Mouse (Mus musculus): ENCODE data around the gene Hpcal4. TPM values are rescaled to one million over a fixed set of nuclear protein-coding genes. Genes with fewer than 3 reads are reported as not detected.

Gene Hpcal4
- polyA plus RNA-seq, 1 experiment from 2014 or later: not detected

- WGBS (ENCODE audit: insufficient replicate concordance): 78% methylated on average over 15 of the region's 15 CpGs
- TF ChIP-seq EP300 (IDR thresholded peaks at IDR 0.05; ENCODE audit: low read depth): no peak
- TF ChIP-seq CTCF (IDR thresholded peaks at IDR 0.05; ENCODE audit: low read depth): no peak
Observed at GRCm38 (mm10) chr4:123164157-123164556, 18.9 kb upstream of the Hpcal4 start.

DNA sequence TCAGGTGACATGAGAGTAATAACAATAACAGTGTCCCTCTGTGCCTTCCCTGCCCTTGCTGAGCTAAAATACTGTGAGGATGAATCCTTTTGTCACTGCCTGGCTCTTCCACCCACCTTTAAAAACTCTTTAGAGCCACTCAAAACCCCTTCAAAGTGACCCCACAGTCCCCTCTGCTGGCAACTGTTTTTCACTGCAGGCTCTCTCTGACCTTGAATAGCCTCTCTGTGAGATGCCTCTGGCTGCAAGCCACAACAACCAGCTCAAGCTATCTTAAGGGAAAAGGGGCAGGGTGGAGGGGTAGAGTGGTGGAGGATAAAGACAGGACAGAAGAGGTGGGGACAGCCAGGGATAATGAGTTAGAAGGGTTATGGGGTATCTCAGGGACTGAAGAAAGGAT is 11.2 kb upstream of the Hpcal4 start:
- Histone ChIP-seq H3K27me3 (ENCODE audit: insufficient read depth, low read length) (peaks cover 7% of the 10 kb centered on the region), H3K4me2 (ENCODE audit: low read depth, low read length) (no peak overlapping the region), H3K9me3 (ENCODE audit: low read length) (no peaks in the 10 kb centered on the region), H3K9ac (replicated peaks) (no peak overlapping the region), H3K4me1 (ENCODE audit: insufficient read depth) (no peaks in the 10 kb centered on the region), H3K27ac (ENCODE audit: low read depth) (no peak overlapping the region), H3K36me3 (replicated peaks; ENCODE audit: insufficient read depth, low read length) (no peaks in the 10 kb centered on the region), H3K4me3 (ENCODE audit: low read depth, low read length) (no peak overlapping the region)
- TF ChIP-seq EP300 (IDR thresholded peaks at IDR 0.05; ENCODE audit: low read depth) (no peak), CTCF (IDR thresholded peaks at IDR 0.05; ENCODE audit: low read depth) (no peak)
- no peak for DNase-seq
- ATAC-seq: no peak

More at GRCm38 (mm10) chr4:123164157-123164556, 18.9 kb upstream of the Hpcal4 start:
- no peak overlapping the region for H3K4me3 ChIP-seq (ENCODE audit: low read depth, low read length)
- no peak for ATAC-seq
- H3K27ac ChIP-seq (ENCODE audit: low read depth): no peak overlapping the region
- H3K9ac ChIP-seq (replicated peaks): no peak overlapping the region
- no peak overlapping the region for H3K4me2 ChIP-seq (ENCODE audit: low read depth, low read length)
- no peaks in the 10 kb centered on the region for H3K9me3 ChIP-seq (ENCODE audit: low read length)
- DNase-seq: no peak
- H3K36me3 ChIP-seq (replicated peaks; ENCODE audit: insufficient read depth, low read length): no peaks in the 10 kb centered on the region
- peaks cover 8% of the 10 kb centered on the region for H3K27me3 ChIP-seq (ENCODE audit: insufficient read depth, low read length)
- no peaks in the 10 kb centered on the region for H3K4me1 ChIP-seq (ENCODE audit: insufficient read depth)

DNA sequence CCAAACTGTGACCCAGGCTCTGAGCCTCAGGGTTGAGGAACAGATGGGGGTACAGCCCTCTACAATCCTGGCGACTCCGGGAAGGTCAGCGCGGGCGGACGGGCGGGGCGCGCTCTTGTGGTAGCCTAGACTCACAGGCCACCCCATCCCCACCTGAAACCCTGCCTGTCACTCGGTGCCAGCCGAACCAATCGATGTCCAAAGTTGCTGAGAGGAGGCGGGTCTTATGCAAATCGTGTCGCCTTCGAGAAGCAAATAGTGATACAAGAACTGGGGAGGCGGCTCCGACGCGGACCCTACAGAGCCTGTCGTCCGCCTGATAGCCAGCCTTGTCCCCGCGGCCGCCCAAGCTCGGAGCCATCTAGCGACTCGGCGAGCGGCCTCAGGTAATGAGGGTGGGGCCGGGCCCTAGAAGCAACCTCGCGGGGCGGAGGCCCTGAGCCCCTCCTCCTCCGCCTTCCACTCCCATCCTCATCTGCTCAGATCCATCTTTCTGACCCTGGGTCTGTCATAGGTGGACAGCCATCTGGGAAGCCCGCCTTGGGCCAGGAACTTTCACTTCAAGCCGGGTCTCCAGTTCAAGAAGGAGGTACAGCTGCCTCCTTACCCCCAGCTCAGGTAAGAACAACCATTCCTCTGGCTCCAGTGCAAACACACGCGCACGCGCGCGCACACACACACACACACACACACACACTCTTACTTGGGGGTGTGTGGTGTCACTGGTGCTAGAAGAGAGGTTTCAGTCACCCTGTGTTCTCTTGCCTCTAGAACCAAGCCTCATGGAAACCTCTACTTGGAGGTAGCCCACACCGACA is 421 bp downstream of the Hpcal4 start:
- Histone ChIP-seq H3K4me3 (ENCODE audit: low read depth, low read length) (peak overlapping the region; percentile 45), H3K4me2 (ENCODE audit: low read depth, low read length) (peak overlapping the region; percentile 62), H3K36me3 (replicated peaks; ENCODE audit: insufficient read depth, low read length) (no peaks in the 10 kb centered on the region), H3K27me3 (ENCODE audit: insufficient read depth, low read length) (peaks cover 63% of the 10 kb centered on the region), H3K27ac (ENCODE audit: low read depth) (no peak overlapping the region), H3K9ac (replicated peaks) (0 out of 2 replicates have a peak overlapping the region, but pooled peaks have one; percentile 30), H3K4me1 (ENCODE audit: insufficient read depth) (peaks cover 13% of the 10 kb centered on the region; the same call in 1 of the 2 replicates), H3K9me3 (ENCODE audit: low read length) (no peaks in the 10 kb centered on the region)
- 10% methylated on average over 43 of the region's 44 CpGs for WGBS (ENCODE audit: insufficient replicate concordance)
- ATAC-seq (peak; percentile 54; the same call in 1 of the 2 replicates), DNase-seq (peak; percentile 65)
- TF ChIP-seq EP300 (IDR thresholded peaks at IDR 0.05; ENCODE audit: low read depth) (no peak), CTCF (IDR thresholded peaks at IDR 0.05; ENCODE audit: low read depth) (no peak)

GRCm38 (mm10) chr4:123184816-123185215 is 1.8 kb downstream of the Hpcal4 start:
- Histone ChIP-seq H3K27ac (ENCODE audit: low read depth) (no peak overlapping the region), H3K9ac (replicated peaks) (no peak overlapping the region), H3K4me1 (ENCODE audit: insufficient read depth) (peaks cover 13% of the 10 kb centered on the region; the same call in 1 of the 2 replicates), H3K27me3 (ENCODE audit: insufficient read depth, low read length) (peaks cover 63% of the 10 kb centered on the region), H3K4me3 (ENCODE audit: low read depth, low read length) (no peak overlapping the region), H3K4me2 (ENCODE audit: low read depth, low read length) (no peak overlapping the region), H3K9me3 (ENCODE audit: low read length) (no peaks in the 10 kb centered on the region), H3K36me3 (replicated peaks; ENCODE audit: insufficient read depth, low read length) (no peaks in the 10 kb centered on the region)
- TF ChIP-seq CTCF (IDR thresholded peaks at IDR 0.05; ENCODE audit: low read depth): no peak
- no peak for TF ChIP-seq EP300 (IDR thresholded peaks at IDR 0.05; ENCODE audit: low read depth)
- 39% methylated on average over 3 of the region's 3 CpGs for WGBS (ENCODE audit: insufficient replicate concordance)
- ATAC-seq (no peak), DNase-seq (no peak)

DNA sequence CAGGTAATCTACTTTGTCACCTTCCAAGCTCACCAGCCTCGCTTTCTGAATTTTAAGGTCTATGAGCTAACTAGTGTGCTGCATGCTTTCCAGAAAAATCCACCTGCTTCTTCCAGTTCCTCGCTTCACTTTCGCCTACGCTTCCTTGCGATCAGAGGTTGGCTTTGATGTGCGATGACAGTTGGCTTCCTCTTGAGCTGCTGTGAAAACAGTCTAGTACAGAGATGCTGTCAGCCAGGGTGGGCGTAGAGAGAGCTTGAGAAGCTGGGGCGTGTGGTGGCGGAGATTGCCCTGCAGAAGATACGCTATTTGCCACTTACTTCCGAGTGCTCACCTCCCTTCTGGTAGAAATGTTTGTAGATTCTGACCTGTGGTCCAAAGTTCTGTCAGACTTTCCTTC is 9.3 kb downstream of the Hpcal4 start:
- ATAC-seq: no peak
- TF ChIP-seq CTCF (IDR thresholded peaks at IDR 0.05; ENCODE audit: low read depth): no peak
- TF ChIP-seq EP300 (IDR thresholded peaks at IDR 0.05; ENCODE audit: low read depth): no peak
- no peaks in the 10 kb centered on the region for H3K9me3 ChIP-seq (ENCODE audit: low read length)
- DNase-seq: no peak
- no peak overlapping the region for H3K9ac ChIP-seq (replicated peaks)
- WGBS (ENCODE audit: insufficient replicate concordance): 73% methylated on average over 11 of the region's 11 CpGs
- no peak overlapping the region for H3K4me2 ChIP-seq (ENCODE audit: low read depth, low read length)
- H3K4me3 ChIP-seq (ENCODE audit: low read depth, low read length): no peak overlapping the region
- H3K27ac ChIP-seq (ENCODE audit: low read depth): no peak overlapping the region
- H3K4me1 ChIP-seq (ENCODE audit: insufficient read depth): no peaks in the 10 kb centered on the region
- H3K27me3 ChIP-seq (ENCODE audit: insufficient read depth, low read length): peaks cover 6% of the 10 kb centered on the region
- H3K36me3 ChIP-seq (replicated peaks; ENCODE audit: insufficient read depth, low read length): no peaks in the 10 kb centered on the region

DNA sequence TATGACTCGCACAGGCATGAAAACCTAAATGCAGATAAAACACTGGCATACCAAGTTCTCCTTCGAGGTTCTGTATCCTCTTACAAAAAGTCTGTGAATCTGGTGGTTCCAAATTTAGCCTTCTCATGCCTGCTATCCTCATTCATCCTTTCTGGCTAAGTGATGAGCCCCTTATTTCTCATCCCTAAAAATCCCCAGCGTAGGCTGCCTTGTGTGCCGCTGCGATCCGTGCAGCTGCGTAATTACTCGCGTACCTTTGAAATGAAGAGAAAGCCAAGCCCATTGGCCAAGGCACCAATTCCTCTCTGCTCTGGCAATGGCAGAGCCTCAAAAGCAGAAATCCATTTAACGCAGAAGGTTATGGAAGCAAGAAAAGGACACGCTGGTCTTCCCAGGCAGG is 10.8 kb downstream of the Hpcal4 start:
- no peak overlapping the region for H3K27ac ChIP-seq (ENCODE audit: low read depth)
- H3K4me3 ChIP-seq (ENCODE audit: low read depth, low read length): no peak overlapping the region
- H3K36me3 ChIP-seq (replicated peaks; ENCODE audit: insufficient read depth, low read length): no peaks in the 10 kb centered on the region
- peaks cover 10% of the 10 kb centered on the region; the same call in 1 of the 2 replicates for H3K27me3 ChIP-seq (ENCODE audit: insufficient read depth, low read length)
- H3K4me2 ChIP-seq (ENCODE audit: low read depth, low read length): no peak overlapping the region
- H3K9me3 ChIP-seq (ENCODE audit: low read length): no peaks in the 10 kb centered on the region
- H3K4me1 ChIP-seq (ENCODE audit: insufficient read depth): no peaks in the 10 kb centered on the region
- ATAC-seq: no peak
- WGBS (ENCODE audit: insufficient replicate concordance): 84% methylated on average over 11 of the region's 11 CpGs
- no peak for DNase-seq
- no peak overlapping the region for H3K9ac ChIP-seq (replicated peaks)
- TF ChIP-seq EP300 (IDR thresholded peaks at IDR 0.05; ENCODE audit: low read depth) (no peak), CTCF (IDR thresholded peaks at IDR 0.05; ENCODE audit: low read depth) (no peak)
